Mouse (Mus musculus) liver, postnatal 0 days (tissue): ENCODE data around the gene Cfap97d2.

Experiments
- CTCF ChIP-seq: sonication (generic); IDR thresholded peaks from 2 replicates; pipeline ENCODE4 v1.5.1; 2016; ENCODE audit warnings: antibody characterized with exemption, low read depth
- EP300 ChIP-seq: IDR thresholded peaks from 2 replicates; pipeline ENCODE4 v1.6.1; 2016; ENCODE audit warnings: antibody characterized with exemption, low read depth, mild to moderate bottlenecking

DNA sequence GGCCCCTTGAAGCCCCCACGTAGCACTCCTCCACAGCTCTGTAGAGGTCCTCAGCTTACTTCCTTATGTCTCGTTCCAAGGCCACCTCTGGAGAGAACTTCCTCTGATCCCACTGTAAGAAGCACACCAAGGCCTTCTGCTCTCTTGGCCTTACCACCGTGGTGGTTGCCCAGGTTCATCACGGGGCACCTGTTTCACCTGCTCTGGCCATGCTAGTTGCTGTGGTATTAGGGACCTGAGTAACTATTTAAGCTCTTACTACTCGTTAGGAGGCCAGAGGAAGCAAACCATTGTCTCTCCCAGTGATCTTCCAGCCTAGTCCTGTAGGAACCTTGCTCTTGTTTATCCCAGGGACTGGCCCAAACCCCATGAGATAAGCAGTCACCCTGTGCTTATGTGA is 1.2 kb downstream of the Cfap97d2 start:
- TF ChIP-seq CTCF (no peak), EP300 (no peak)
